In genomic region chr9:115863326-115863725, GRCm38 (mm10) we compare ENCODE assay signal across 13 mouse cellular contexts. TPM values are rescaled to one million over a fixed set of nuclear protein-coding genes. Genes with fewer than 3 reads are reported as not detected.
A peak's percentile ranks its signal among the peaks of the same experiment; 100 is the strongest.
DNase-seq lines count a peak whose midpoint lies in the region; ATAC-seq and TF ChIP-seq lines count a peak whose summit lies in the region.
"Had no signal": no experiment of that assay in that cellular context is flagged by ENCODE, and none has a peak within 500 bp of the region (broad histone marks: within the 10 kb centered on the region; RNA-seq: fewer than 3 reads in every experiment).

No protein-coding gene starts in this region.

- H3K4me3 ChIP-seq in left cerebral cortex, adult 2 months = no peak overlapping the region
- H3K4me3 ChIP-seq in forebrain, embryonic 15.5 days = no peak overlapping the region
- H3K4me3 ChIP-seq: embryonic facial prominence, embryonic 15.5 days; liver, embryonic 15.5 days had no signal

- no peaks in the 10 kb centered on the region for H3K36me3 ChIP-seq in forebrain, embryonic 15.5 days
- H3K36me3 ChIP-seq: embryonic facial prominence, embryonic 15.5 days; liver, embryonic 15.5 days had no signal

- no peak overlapping the region for H3K4me2 ChIP-seq in forebrain, embryonic 15.5 days (replicated peaks)
- H3K4me2 ChIP-seq: embryonic facial prominence, embryonic 15.5 days; liver, embryonic 15.5 days had no signal

- ATAC-seq in CD4-positive, CD25-positive, alpha-beta regulatory T cell, adult 4 months = no peak
- peak; percentile 53 for ATAC-seq in megakaryocyte-erythroid progenitor cell, adult 5-6 weeks (replicated peaks; ENCODE audit: low FRiP score, low TSS enrichment, poor library complexity, severe bottlenecking)
- no peak for ATAC-seq in forebrain, embryonic 15.5 days (replicated peaks)

- no peaks in the 10 kb centered on the region for H3K4me1 ChIP-seq in forebrain, embryonic 15.5 days
- H3K4me1 ChIP-seq: embryonic facial prominence, embryonic 15.5 days; liver, embryonic 15.5 days had no signal

- WGBS in forebrain, embryonic 15.5 days = 73% methylated on average over 6 of the region's 6 CpGs

- H3K9me3 ChIP-seq in forebrain, embryonic 15.5 days = no peaks in the 10 kb centered on the region
- H3K9me3 ChIP-seq: embryonic facial prominence, embryonic 15.5 days; liver, embryonic 15.5 days had no signal

- TF ChIP-seq CTCF in left cerebral cortex, adult 2 months (IDR thresholded peaks at IDR 0.05) = peak; percentile 35

- intact Hi-C loops in left cerebral cortex, adult 2 months (cut with DNase I) = no loop called here
- intact Hi-C loops in left cerebral cortex, postnatal 14 days (cut with DNase I) = no loop called here

- no peaks in the 10 kb centered on the region for H3K27me3 ChIP-seq in forebrain, embryonic 15.5 days
- H3K27me3 ChIP-seq: embryonic facial prominence, embryonic 15.5 days; liver, embryonic 15.5 days had no signal

- H3K9ac ChIP-seq in forebrain, embryonic 15.5 days (replicated peaks) = no peak overlapping the region
- H3K9ac ChIP-seq: embryonic facial prominence, embryonic 15.5 days; liver, embryonic 15.5 days had no signal

- no peak overlapping the region for H3K27ac ChIP-seq in left cerebral cortex, adult 2 months
- H3K27ac ChIP-seq in forebrain, embryonic 15.5 days (replicated peaks) = no peak overlapping the region
- H3K27ac ChIP-seq: embryonic facial prominence, embryonic 15.5 days; liver, embryonic 15.5 days had no signal

- DNase-seq in CD4-positive, CD25-positive, alpha-beta regulatory T cell, adult 2 months (ENCODE audit: low read depth, low spot score) = peak; percentile 52
- no peak for DNase-seq in left cerebral cortex, adult 2 months (ENCODE audit: extremely low spot score in 1 of 2, low spot score in 2 of 2)
- no peak for DNase-seq in left cerebral cortex, postnatal 14 days (ENCODE audit: low spot score in 2 of 2)
- DNase-seq in adrenal gland, postnatal 25 days = peak; percentile 12
- DNase-seq in ovary, adult 18-20 months (ENCODE audit: low spot score) = no peak
- DNase-seq: gastrocnemius, postnatal 25 days; kidney, postnatal 10 days had no signal

RNA-seq across cellular contexts. Expression of gene Gadl1, which starts 45.9 kb away (rescaled TPM):
- not detected for polyA plus RNA-seq in CD4-positive, CD25-positive, alpha-beta regulatory T cell, adult 4 months (2017; shearing (Covaris generic))
- total RNA-seq in left cerebral cortex, adult 2 months (2021) = under 1 TPM; 0.57 to 0.61 TPM
- under 1 TPM; 0.40 to 0.62 TPM for total RNA-seq in left cerebral cortex, postnatal 14 days (2021)
- 0.24 TPM in 1 of 2 replicates, not detected in the other for total RNA-seq in adrenal gland, postnatal 25 days (2021)
- total RNA-seq in megakaryocyte-erythroid progenitor cell, adult 5-6 weeks (2014; fragmentation: Nextera tagmentation) = not detected in 2 replicates
- 0.08 TPM in 1 of 2 replicates, not detected in the other for total RNA-seq in megakaryocyte-erythroid progenitor cell, adult 5-6 weeks (2017)
- polyA plus RNA-seq in forebrain, embryonic 15.5 days (2015; fragmentation: Nextera tagmentation; extraction: Ambion mirVana) = 0.25 and 0.28 TPM in 2 replicates
- polyA plus RNA-seq: small intestine, adult 2 months had no signal

Comparison
In these comparisons a context has a peak if more than half of its experiments do, and no peak if none do; other contexts are left out.
1. DNase-seq: peak in CD4-positive, CD25-positive, alpha-beta regulatory T cell, adult 2 months (single experiment) and adrenal gland, postnatal 25 days (single experiment); none in left cerebral cortex, adult 2 months (0 of 2), left cerebral cortex, postnatal 14 days (0 of 2) and ovary, adult 18-20 months (single experiment).